Mouse (Mus musculus) ES-E14 (cell line): ENCODE results near the gene Phyhd1. TPM values are rescaled to one million over a fixed set of nuclear protein-coding genes. Genes with fewer than 3 reads are reported as not detected.
A peak's percentile ranks its signal among the peaks of the same experiment; 100 is the strongest.

Experiments used
- DNase-seq: peaks from one replicate; pipeline ENCODE4 v3.0.0-alpha.2; 2013; ENCODE audit warnings: low read depth, low spot score
- H3K27ac ChIP-seq: 2 replicates; pipeline ENCODE4 v1.5.1; 2012; ENCODE audit warnings: low read depth, mild to moderate bottlenecking, low read length, moderate library complexity, mixed read lengths; ENCODE audit not compliant: poor library complexity, insufficient read depth, severe bottlenecking
- H3K36me3 ChIP-seq: 2 replicates; pipeline ENCODE4 v1.6.1; 2012; ENCODE audit warnings: mild to moderate bottlenecking, low read length, moderate library complexity, mixed read lengths; ENCODE audit not compliant: control insufficient read depth, poor library complexity, insufficient read depth, severe bottlenecking
- H3K4me1 ChIP-seq, 2 experiments: fragments of 150-350 bp in 1 of 2; sonication (generic) in 1 of 2; 2 replicates each; pipeline ENCODE4 v1.6.1; 2012; ENCODE audit warnings: low read length in 2 of 2, mild to moderate bottlenecking in 1 of 2, mixed read lengths in 1 of 2; ENCODE audit not compliant: control insufficient read depth in 2 of 2, insufficient read depth in 2 of 2, poor library complexity in 1 of 2
- H3K4me3 ChIP-seq, 2 experiments: fragments of 150-350 bp in 1 of 2; sonication (generic) in 1 of 2; 2 replicates each; pipeline ENCODE4 v1.5.1; 2012; ENCODE audit warnings: low read length in 2 of 2, low read depth in 1 of 2, mild to moderate bottlenecking in 1 of 2, mixed read lengths in 1 of 2; ENCODE audit not compliant: insufficient read depth in 1 of 2, poor library complexity in 1 of 2, severe bottlenecking in 1 of 2
- H3K9ac ChIP-seq: 2 replicates; pipeline ENCODE4 v1.6.1; 2012; ENCODE audit warnings: low read depth, mild to moderate bottlenecking, low read length, mixed read lengths; ENCODE audit not compliant: poor library complexity, insufficient read depth, severe bottlenecking
- H3K9me3 ChIP-seq: fragments of 150-350 bp; sonication (generic); 2 replicates; pipeline ENCODE4 v1.6.1; 2012; ENCODE audit warnings: low read depth, mild to moderate bottlenecking, low read length; ENCODE audit not compliant: control insufficient read depth, insufficient read depth
- CHD2 ChIP-seq: IDR thresholded peaks from 2 replicates; pipeline ENCODE4 v1.6.1; 2014; ENCODE audit warnings: mild to moderate bottlenecking, low read depth, low read length, inconsistent platforms
- HCFC1 ChIP-seq: IDR thresholded peaks from 2 replicates; pipeline ENCODE4 v1.6.1; 2012; ENCODE audit warnings: low read length, inconsistent platforms, borderline replicate concordance; ENCODE audit not compliant: insufficient read depth
- MAFK ChIP-seq: IDR thresholded peaks from 2 replicates; pipeline ENCODE4 v1.6.1; 2014; ENCODE audit warnings: mild to moderate bottlenecking, low read depth, low read length, inconsistent platforms; ENCODE audit not compliant: insufficient read depth
- ZC3H11A ChIP-seq: IDR thresholded peaks from 2 replicates; pipeline ENCODE4 v1.6.1; 2012; ENCODE audit warnings: low read depth, mild to moderate bottlenecking, inconsistent platforms, low read length, borderline replicate concordance
- ZNF384 ChIP-seq: IDR thresholded peaks from 2 replicates; pipeline ENCODE4 v1.6.1; 2012; ENCODE audit warnings: low read depth, low read length, inconsistent platforms
- in situ Hi-C, 2 experiments: fragments of 600-800 bp; cut with MboI; formaldehyde crosslinking; loops; one replicate each; pipeline ENCODE4 v1.15.1; 2025; ENCODE audit warnings: low sequenced_read_pairs in 2 of 2, inconsistent platforms in 1 of 2; ENCODE audit not compliant: unreplicated experiment in 2 of 2
- total RNA-seq: library from RNA; depleted of rRNA; stranded (reverse); fragments of 300-350 nt; gene quantifications from 2 replicates; pipeline ENCODE4 v1.2.3, GENCODE M21; 2012

The Phyhd1 gene
- total RNA-seq, 1 experiment: 2.7 TPM

DNA sequence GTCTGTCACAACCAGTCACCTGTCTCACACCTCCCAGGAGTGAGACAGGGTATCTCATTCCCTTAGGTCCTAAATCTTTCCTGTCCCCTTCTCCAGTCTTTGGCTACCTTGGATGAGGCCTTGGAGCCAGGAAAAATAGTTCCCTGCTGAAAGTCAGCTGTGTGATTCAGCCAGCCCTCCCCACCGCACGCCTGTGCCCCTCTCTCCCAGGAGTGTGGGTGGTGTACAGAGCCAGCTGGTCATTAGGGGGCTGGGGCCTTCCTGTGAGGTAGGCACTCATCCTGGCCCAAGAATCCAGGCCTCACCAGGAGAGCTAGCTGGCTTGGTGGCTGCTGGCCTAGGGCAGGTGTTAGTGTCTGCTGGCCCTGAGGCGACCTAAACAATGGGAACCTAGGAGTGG lies 13.5 kb upstream of the Phyhd1 start:
- TF ChIP-seq ZC3H11A (no peak), ZNF384 (no peak), HCFC1 (no peak), MAFK (no peak), CHD2 (no peak)
- H3K27ac ChIP-seq: no peak overlapping the region
- H3K4me1 ChIP-seq: peaks cover 4 to 21% of the 10 kb centered on the region in 2 experiments
- H3K9ac ChIP-seq: no peak overlapping the region
- no peak for DNase-seq
- H3K36me3 ChIP-seq: peaks cover 33% of the 10 kb centered on the region
- in situ Hi-C loops: no loop called here
- H3K9me3 ChIP-seq: no peaks in the 10 kb centered on the region
- H3K4me3 ChIP-seq: no peak overlapping the region

DNA sequence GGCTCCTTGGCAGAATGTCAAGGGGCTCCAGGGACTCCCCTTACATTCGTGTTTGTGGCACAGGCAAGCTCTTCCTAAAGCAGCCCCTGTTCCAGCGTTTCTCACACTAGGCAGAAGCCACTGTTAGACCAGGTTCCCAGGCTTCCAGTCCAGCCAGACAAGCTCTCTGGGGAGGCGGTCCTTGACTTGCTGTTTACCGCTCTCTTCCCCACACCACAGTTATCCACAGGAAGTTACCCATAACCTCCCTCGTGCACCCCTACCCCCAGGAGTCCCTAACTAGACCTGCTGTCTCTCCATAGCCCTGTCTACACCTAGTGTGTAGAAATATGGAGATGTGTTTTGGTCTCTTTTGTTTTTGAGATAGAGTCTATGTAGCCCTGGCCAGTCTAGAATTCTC lies 12.2 kb upstream of the Phyhd1 start:
- no peak overlapping the region for H3K4me3 ChIP-seq
- peaks cover 4 to 24% of the 10 kb centered on the region in 2 experiments for H3K4me1 ChIP-seq
- in situ Hi-C loops: no loop called here
- H3K9me3 ChIP-seq: no peaks in the 10 kb centered on the region
- H3K36me3 ChIP-seq: peaks cover 33% of the 10 kb centered on the region
- TF ChIP-seq HCFC1: no peak
- no peak for TF ChIP-seq MAFK
- TF ChIP-seq CHD2: no peak
- no peak for TF ChIP-seq ZNF384
- TF ChIP-seq ZC3H11A: no peak
- H3K27ac ChIP-seq: no peak overlapping the region
- no peak for DNase-seq
- no peak overlapping the region for H3K9ac ChIP-seq

DNA sequence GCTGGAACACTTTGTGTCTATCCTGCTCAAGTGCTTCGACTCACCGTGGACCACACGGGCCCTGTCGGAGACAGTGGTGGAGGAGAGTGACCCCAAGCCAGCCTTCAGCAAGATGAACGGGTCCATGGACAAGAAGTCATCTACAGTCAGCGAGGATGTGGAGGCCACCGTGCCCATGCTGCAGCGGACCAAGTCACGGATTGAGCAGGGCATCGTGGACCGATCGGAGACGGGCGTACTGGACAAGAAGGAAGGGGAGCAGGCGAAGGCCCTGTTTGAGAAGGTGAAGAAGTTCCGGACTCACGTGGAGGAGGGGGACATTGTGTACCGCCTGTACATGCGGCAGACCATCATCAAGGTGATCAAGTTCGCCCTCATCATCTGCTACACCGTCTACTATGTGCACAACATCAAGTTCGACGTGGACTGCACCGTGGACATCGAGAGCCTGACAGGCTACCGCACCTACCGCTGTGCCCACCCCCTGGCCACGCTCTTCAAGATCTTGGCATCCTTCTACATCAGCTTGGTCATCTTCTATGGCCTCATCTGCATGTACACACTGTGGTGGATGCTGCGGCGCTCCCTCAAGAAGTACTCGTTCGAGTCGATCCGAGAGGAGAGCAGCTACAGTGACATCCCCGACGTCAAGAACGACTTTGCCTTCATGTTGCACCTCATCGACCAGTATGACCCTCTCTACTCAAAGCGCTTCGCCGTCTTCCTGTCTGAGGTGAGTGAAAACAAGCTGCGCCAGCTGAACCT lies 10.2 kb upstream of the Phyhd1 start:
- H3K27ac ChIP-seq: no peak overlapping the region
- DNase-seq: no peak
- H3K4me3 ChIP-seq: no peak overlapping the region
- in situ Hi-C loops: no loop called here
- H3K36me3 ChIP-seq: peaks cover 29% of the 10 kb centered on the region
- TF ChIP-seq MAFK (no peak), ZNF384 (no peak), CHD2 (no peak), HCFC1 (no peak), ZC3H11A (no peak)
- peaks cover 4 to 22% of the 10 kb centered on the region in 2 experiments for H3K4me1 ChIP-seq
- no peak overlapping the region for H3K9ac ChIP-seq
- no peaks in the 10 kb centered on the region for H3K9me3 ChIP-seq

DNA sequence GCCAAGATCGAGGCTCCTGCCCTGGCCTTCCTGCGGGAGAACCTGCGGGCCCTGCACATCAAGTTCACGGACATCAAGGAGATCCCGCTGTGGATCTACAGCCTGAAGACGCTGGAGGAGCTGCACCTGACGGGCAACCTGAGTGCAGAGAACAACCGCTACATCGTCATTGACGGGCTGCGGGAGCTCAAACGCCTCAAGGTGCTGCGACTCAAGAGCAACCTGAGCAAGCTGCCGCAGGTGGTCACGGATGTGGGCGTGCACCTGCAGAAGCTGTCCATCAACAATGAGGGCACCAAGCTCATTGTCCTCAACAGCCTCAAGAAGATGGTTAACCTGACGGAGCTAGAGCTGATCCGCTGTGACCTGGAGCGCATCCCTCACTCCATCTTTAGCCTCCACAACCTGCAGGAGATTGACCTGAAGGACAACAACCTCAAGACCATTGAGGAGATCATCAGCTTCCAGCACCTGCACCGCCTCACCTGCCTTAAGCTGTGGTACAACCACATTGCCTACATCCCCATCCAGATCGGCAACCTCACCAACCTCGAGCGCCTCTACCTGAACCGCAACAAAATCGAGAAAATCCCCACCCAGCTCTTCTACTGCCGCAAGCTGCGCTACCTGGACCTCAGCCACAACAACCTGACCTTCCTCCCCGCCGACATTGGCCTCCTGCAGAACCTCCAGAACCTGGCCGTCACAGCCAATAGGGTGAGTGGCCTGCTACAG lies 9.2 kb upstream of the Phyhd1 start:
- no peaks in the 10 kb centered on the region for H3K9me3 ChIP-seq
- no peak for TF ChIP-seq MAFK
- no peak for TF ChIP-seq ZNF384
- no peak for TF ChIP-seq CHD2
- no peak for TF ChIP-seq ZC3H11A
- no peak for TF ChIP-seq HCFC1
- no peak overlapping the region for H3K27ac ChIP-seq
- peaks cover 0 to 16% of the 10 kb centered on the region in 2 experiments; a peak in 2 of 4 replicates for H3K4me1 ChIP-seq
- in situ Hi-C loops: no loop called here
- H3K36me3 ChIP-seq: peaks cover 29% of the 10 kb centered on the region
- no peak overlapping the region for H3K9ac ChIP-seq
- peak overlapping the region in 1 of 2 experiments; percentile 44; a peak in 1 of 4 replicates for H3K4me3 ChIP-seq
- DNase-seq: no peak
